Mouse (Mus musculus): Measurements from ENCODE around the gene Tmcc1.

Tmcc1 gene

GRCm38 (mm10) chr6:115972083-115972764 is 221.1 kb downstream of the Tmcc1 start:
- no peak for DNase-seq (ENCODE audit: low spot score in 2 of 2)

GRCm38 (mm10) chr6:115971273-115972060 is 221.8 kb downstream of the Tmcc1 start:
- DNase-seq (ENCODE audit: low spot score in 2 of 2), result peak; percentile 67 to 76

DNA sequence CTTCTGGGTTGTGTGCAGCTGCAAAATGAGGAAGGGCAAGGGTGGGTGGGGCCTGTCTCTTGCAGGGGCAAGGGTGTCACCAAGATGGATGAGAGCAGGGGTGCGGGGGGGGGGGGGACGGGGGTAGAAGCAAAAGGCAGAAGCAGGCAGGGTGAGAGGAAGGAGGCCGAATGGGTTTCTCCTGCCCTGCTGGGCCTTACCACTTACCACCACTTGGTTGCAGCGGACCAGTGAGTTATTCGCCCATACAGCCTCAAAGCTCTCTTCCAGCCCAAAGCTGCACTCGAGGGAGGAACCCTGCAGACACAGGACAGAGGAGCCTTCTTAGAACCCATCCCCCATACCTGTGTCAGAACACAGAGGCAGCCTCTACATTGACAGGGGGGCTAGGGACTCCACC is 223.3 kb downstream of the Tmcc1 start:
- peak; percentile 41 to 42 for DNase-seq (ENCODE audit: low spot score in 2 of 2)

- DNase-seq (ENCODE audit: low spot score in 2 of 2), result no peak
These were observed 224.2 kb downstream of the Tmcc1 start for GRCm38 (mm10) chr6:115969103-115969502.

DNA sequence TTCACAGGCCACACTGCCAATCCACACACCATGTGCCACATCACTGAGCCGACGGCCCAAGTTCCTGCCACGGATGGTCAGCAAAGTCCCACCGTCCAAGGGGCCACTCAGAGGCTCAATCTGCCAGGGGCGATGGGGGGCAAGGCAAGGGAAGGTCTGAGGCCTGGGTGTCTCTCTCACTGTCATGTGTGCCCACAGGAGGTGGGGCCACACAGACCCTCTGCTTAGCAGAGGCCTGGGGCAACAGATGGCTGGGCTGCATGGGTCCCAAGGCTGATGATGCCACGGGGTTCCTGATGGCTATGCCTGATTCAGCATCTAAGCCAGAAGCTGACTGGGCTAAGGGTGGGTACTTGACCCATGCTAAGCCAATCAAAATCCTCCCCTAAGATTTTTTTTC is 224.6 kb downstream of the Tmcc1 start:
- no peak for DNase-seq (ENCODE audit: low spot score in 2 of 2)

Measured in thymus, postnatal 10 days (tissue).